Mouse (Mus musculus): ENCODE measurements around the gene Coa4.
A peak's percentile ranks its signal among the peaks of the same experiment; 100 is the strongest.

Gene Coa4

GRCm38 (mm10) chr7:100536804-100537518, at the start of gene Coa4:
Coa4 (plus strand) TSS chr7:100537071.
- peak; percentile 73 for DNase-seq (ENCODE audit: low spot score)

DNA sequence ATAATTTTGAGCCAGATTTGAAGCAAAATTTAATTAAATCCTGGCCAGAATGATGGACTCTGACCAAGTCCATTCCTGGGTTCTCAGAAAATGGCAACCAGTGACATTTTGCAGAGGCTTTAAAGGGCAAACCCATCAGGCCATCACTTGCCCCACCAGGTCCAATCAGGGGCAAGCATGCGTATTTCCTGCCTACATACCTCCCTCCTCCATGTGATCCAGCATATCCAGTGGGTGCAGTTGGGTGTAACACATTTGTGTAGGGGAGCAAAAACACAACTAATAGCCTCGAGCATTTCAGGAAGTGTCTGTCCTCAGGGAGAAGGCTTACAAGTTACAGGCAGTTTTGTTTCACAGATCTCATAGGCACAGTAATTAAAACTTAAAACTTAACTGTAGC, 49.6 kb upstream of the Coa4 start:
- no peak for DNase-seq (ENCODE audit: low spot score)

DNA sequence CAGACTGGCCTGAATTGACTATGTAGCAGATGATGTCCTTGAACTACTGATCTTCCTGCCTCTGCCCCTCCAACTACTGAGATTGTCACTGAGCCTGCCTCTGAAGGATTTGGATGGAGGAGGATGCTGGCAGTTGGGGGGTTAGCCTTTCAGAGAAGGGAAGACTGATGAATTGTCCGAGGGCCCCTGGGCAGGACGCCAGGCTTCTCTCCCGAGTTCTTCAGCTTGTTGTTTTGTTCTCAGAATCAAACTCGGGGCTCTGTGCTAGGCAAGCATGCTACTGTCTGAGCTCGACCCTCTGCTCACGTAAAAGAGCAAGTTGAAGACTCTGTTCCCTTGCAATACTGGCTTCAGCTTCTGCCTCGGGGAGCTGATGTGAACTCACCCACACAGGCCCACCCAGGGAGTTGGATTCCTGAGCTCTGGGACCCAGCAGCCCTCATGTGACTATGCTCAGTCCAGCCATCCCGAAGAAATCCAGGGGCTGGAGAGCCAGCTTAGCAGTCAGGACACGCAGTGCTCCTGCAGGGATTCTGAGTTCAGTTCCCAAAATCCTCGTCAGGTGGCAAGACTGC, 48.3 kb upstream of the Coa4 start:
- no peak for DNase-seq (ENCODE audit: low spot score)

DNA sequence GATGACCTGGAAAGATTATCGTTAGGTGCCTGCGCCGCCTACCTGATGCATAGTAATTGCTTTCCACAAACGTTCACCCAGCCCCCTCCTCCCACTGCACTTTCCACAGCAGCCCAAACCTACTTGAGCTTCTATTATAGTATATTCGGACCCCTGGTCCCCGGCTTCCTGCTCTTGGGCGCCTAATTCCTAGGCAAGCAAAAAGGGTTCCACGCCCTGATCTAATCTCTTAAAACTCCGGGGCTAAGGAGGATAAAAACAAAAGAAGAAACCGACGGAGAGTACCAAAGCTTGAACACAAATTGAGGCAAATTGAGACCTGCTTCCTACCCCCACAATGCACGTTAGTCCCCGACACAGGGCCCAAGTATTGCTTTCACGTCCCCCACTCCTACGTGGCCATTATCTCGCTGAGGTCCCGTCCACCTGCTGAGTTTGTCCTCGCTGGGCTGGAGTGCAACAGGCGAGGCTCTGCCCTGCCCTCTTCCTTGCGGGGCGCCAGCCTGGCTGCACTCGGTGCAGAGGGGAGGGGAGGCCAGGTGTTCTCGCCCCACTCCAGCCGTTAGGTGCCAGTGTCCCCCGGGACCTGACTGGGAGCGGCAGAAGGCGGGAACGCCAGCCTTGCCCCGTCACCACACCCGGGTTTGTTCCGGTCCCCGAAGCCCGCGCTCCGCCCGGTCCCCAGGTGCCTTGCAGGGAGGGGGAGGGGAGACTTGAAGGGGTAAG, 44.3 kb upstream of the Coa4 start:
- no peak for DNase-seq (ENCODE audit: low spot score)

DNA sequence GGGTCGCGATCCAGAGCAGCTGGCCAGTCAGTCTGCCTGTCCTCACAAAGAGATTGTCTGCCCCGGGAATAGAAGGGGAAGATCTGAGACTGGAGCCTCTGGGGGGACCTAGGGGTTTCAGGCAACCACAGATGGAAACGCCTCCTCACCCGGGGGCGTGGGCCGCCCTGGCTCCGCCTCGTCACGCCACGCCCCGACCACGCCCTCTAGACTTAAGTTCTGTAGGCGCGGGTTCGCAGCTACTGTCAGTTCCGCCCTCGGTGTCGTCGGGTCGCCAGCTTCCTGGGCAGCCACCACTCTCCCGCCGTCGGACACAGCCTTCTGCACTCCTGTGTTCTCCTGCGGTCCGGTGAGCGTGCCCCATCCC, 43.8 kb upstream of the Coa4 start, which contains the start of gene Ucp2:
TSS of gene Ucp2 (plus strand) at position 221 of the 367 bp plus-strand sequence.
- DNase-seq (ENCODE audit: low spot score), result peak; percentile 88

- no peak for DNase-seq (ENCODE audit: low spot score)
Measured at GRCm38 (mm10) chr7:100493484-100494414, 43.1 kb upstream of the Coa4 start.

DNA sequence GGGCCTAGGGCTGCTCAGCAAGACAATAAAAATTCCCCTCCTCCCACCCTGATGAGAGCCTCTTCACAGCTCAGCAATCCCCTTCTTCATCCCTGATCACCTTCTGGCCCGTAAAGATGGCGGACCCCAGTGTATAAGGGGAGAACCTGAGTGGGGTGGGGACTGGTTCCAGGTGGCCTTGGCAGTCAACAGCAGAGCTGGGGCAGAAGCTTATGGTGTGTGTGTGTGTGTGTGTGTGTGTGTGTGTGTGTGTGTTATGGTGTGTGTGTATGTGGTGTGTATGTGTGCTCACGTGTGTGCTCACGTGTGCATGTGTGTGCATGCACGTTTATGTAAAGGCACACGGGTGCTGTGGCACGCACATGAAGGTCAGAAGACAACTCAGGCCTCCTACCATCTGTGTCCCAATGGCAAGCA, 42.4 kb upstream of the Coa4 start:
- no peak for DNase-seq (ENCODE audit: low spot score)

GRCm38 (mm10) chr7:100495042-100495441, 41.8 kb upstream of the Coa4 start:
- DNase-seq (ENCODE audit: low spot score), result no peak

GRCm38 (mm10) chr7:100495581-100496251, 41.2 kb upstream of the Coa4 start:
- DNase-seq (ENCODE audit: low spot score), result peak; percentile 43

DNA sequence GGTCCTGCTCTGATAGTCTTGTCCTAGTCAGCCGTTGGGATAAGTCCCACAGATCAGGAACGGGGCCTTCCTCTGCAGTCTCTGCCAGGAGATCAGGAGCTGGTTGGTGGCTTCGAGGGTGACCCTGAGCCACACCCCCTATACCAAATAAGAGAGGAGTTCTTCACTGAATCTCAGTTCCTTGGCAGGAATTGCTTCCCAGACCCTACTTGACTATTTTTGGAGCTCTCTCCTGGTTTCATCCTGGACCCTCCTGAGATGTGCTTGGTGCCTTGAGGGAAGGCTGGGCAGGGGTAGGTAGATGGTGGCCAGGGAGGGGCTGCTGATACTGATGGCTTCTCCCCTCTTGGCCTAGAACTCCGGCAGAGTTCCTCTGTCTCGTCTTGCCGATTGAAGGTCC, 40.5 kb upstream of the Coa4 start:
- no peak for DNase-seq (ENCODE audit: low spot score)

- DNase-seq (ENCODE audit: low spot score), result no peak
Measured at GRCm38 (mm10) chr7:100496791-100497190, 40.1 kb upstream of the Coa4 start.

DNA sequence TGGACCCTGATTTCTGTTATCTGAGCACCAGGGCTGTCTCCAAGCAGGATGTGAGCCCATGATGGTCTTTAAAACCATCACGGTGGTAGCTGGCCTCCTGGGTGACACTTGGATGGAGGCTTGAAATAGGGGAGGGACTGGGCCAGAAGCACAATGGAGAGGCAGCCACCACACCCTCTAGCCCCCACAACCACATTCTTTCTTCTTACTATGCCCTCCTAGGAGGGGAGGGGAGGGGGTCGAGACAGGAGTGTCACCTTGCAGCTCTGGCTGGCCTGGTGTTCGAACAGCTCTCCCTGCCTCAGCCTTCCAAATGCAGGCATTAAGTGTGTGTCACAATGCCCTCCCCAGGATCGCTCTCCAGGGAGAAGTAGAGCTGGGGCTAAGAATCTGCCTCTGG, 39.5 kb upstream of the Coa4 start:
- DNase-seq (ENCODE audit: low spot score), result no peak

GRCm38 (mm10) chr7:100497982-100498381, 38.9 kb upstream of the Coa4 start:
- no peak for DNase-seq (ENCODE audit: low spot score)

DNA sequence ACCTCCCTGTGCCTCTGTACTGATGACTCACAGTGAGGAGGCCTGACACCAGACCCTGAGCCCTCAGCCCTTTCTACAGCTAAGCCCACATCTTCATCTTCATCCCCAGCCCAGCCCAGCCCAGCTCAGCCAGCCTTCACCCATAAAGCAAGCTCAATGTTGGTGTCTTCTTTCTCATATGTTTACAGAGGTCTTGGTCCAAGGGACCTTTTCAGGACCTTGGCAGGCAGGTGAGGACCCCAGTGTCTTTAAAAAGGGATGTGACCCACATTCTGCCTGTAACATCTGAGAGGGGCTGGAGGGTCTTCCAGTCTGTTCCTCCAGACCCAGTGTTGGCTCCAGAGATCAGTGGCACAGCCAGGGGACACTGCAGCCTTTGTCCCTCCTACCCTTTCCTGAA, 37.4 kb upstream of the Coa4 start:
- no peak for DNase-seq (ENCODE audit: low spot score)

- no peak for DNase-seq (ENCODE audit: low spot score)
Measured at GRCm38 (mm10) chr7:100500276-100500977, 36.4 kb upstream of the Coa4 start.

DNA sequence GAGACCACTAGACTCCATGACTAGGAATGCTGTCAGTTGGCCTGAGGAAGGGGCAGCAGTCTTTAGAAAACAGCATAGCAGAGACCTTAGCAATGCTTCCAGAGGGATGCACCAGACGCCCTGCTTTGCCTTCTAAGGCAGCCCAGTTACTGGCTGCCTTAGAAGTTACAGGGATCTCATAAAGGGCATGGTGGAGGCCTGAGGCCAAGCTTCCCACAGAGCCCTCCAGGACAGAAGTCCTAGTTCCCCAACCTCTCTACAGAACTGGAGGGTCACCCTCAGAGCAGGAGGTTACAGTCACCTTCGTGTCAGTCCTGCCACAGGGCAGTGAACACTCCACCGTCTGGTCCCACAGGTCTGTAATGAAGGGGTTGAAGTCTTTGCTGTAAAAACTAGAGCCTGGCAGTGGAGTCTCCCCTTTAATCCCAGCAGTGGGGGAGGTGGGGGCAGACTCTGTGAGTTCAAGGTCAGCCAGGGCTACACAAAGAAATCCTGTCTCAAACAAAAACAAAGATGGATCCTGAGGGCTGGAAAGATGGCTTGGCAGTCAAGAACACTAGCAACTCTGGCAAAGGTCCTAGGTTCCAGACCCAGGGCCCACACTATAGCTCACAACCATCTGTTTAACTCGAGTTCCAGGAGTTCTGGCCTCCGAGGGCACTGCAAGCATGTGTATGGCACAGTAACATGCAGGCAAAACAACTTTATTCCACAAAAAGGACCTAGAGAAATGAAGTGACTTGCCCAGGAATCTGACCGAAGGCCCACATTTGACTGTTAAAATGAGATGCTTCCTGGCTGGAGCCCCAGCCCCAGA, 35.6 kb upstream of the Coa4 start:
- no peak for DNase-seq (ENCODE audit: low spot score)

DNA sequence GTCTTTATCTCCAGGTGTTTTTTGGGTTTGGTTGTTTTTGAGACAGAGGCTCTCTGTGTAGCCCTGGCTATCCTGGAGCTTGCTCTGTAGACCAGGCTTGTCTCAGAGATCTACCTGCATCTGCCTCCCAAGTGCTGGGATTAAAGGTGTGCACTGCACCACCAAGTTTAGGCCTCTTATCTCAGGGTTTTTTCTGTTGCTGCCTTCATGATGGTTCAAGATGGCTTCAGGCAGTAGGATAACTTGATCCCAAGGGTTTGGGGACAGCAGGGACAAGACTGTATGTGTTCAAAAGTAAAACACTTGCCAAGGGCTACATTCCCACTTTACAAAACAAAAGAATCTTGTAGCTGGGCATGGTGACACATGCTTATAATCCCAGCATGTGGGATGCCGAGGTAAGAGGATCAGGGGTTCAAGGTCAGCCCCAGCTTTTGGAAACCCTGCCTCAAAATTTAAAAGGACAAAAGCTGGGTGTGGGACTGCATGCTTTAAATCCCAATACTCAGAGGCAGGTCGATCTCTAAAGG, 35.0 kb upstream of the Coa4 start:
- no peak for DNase-seq (ENCODE audit: low spot score)

DNA sequence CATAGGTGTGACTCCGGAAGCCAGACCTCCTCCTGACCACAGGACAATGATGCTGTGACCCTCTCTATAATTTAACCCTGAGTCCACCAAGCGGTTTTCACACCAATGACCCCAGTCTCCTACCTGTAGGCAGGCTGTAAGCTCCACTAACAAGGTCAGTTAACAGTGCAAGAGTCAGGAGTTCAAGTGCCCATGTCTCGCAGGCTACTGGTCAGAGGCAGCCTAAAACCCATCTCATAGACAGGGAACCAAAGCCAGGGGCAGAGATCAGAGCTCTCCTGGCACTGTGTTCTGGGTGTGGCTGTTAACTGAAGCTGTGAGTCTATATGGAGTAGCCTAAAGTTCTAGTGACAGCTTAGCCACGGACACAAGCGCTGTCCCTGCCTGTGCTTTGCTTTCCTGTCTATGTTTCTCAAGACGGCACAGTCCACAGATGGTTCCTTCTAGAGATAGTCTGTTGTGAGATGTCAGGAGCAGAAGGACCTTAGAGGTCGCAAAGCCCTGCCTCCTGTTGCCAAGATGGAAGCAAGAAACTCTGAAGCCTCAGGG, 34.4 kb upstream of the Coa4 start:
- no peak for DNase-seq (ENCODE audit: low spot score)

GRCm38 (mm10) chr7:100503076-100503475, 33.8 kb upstream of the Coa4 start:
- no peak for DNase-seq (ENCODE audit: low spot score)
